Mouse (Mus musculus) limb, embryonic 10.5 days (tissue): ENCODE results near the gene Iba57. TPM values are rescaled to one million over a fixed set of nuclear protein-coding genes. Genes with fewer than 3 reads are reported as not detected.

Source experiments
- DNase-seq: peaks from one replicate; pipeline ENCODE4 v3.0.0-alpha.2; 2017; ENCODE audit warnings: low spot score
- H3K27ac ChIP-seq: fragments of 300-500 bp; sonication (generic); 2 replicates; pipeline ENCODE4 v1.5.1; 2016; ENCODE audit warnings: mild to moderate bottlenecking
- H3K27me3 ChIP-seq: fragments of 300-500 bp; sonication (generic); 2 replicates; pipeline ENCODE4 v1.6.1; 2016; ENCODE audit warnings: low read depth, mild to moderate bottlenecking; ENCODE audit not compliant: poor library complexity, severe bottlenecking
- H3K36me3 ChIP-seq: fragments of 300-500 bp; sonication (generic); 2 replicates; pipeline ENCODE4 v1.6.1; 2016; ENCODE audit warnings: mild to moderate bottlenecking, moderate library complexity
- H3K4me1 ChIP-seq: fragments of 300-500 bp; sonication (generic); 2 replicates; pipeline ENCODE4 v1.6.1; 2016
- H3K4me3 ChIP-seq: fragments of 300-500 bp; sonication (generic); 2 replicates; pipeline ENCODE4 v1.5.1; 2016; ENCODE audit warnings: mild to moderate bottlenecking, moderate library complexity
- H3K9me3 ChIP-seq: fragments of 300-500 bp; sonication (generic); replicated peaks from 2 replicates; pipeline ENCODE4 v1.6.1; 2016; ENCODE audit warnings: mild to moderate bottlenecking
- WGBS: fragments of 180-500 bp; shearing (Covaris S2); methylation state at CpG from one replicate; pipeline ENCODE4 v1.1.7; 2016; 5-methylcytosine and 5-hydroxymethylcytosine counted together
- polyA plus RNA-seq: library from polyadenylated mRNA; unstranded; fragments of >200 nt; fragmentation: Nextera tagmentation; extraction: Ambion mirVana; gene quantifications from 2 replicates; pipeline ENCODE4 v1.2.1, GENCODE M21; 2016

Iba57 gene
- polyA plus RNA-seq, 1 experiment from 2014 or later = 3.3 TPM

GRCm38 (mm10) chr11:59192059-59192386 is 28.5 kb upstream of the Iba57 start, which contains the start of gene Guk1:
Gene Guk1, minus strand, starts transcription at chr11:59192212.
- DNase-seq = no peak
- Histone ChIP-seq H3K27ac (peak within 1 kb of the TSS; percentile 84), H3K27me3 (no peaks in the 10 kb centered on the region), H3K9me3 (no peaks in the 10 kb centered on the region), H3K36me3 (no peaks in the 10 kb centered on the region), H3K4me1 (peaks cover 14% of the 10 kb centered on the region), H3K4me3 (peak within 1 kb of the TSS; percentile 63)
- 5% methylated on average over 16 of the region's 16 CpGs for WGBS

- Histone ChIP-seq H3K36me3 (peaks cover 3% of the 10 kb centered on the region), H3K27ac (peak overlapping the region; percentile 84), H3K27me3 (no peaks in the 10 kb centered on the region), H3K4me3 (peak overlapping the region; percentile 63), H3K9me3 (no peaks in the 10 kb centered on the region), H3K4me1 (peaks cover 14% of the 10 kb centered on the region)
- WGBS = under 1% methylated on average over 58 of the region's 59 CpGs
- peak; percentile 91 for DNase-seq
Measured at GRCm38 (mm10) chr11:59191231-59192058, 27.9 kb upstream of the Iba57 start.

- 84% methylated on average over 6 of the region's 6 CpGs for WGBS
- DNase-seq = no peak
- H3K4me3 ChIP-seq = no peak overlapping the region
Measured at GRCm38 (mm10) chr11:59187706-59188105, 24.2 kb upstream of the Iba57 start.

GRCm38 (mm10) chr11:59185490-59185889 is 22.0 kb upstream of the Iba57 start:
- H3K27ac ChIP-seq = no peak overlapping the region
- peaks cover 46% of the 10 kb centered on the region for H3K36me3 ChIP-seq
- DNase-seq = no peak
- H3K4me3 ChIP-seq = no peak overlapping the region
- no peaks in the 10 kb centered on the region for H3K9me3 ChIP-seq
- peaks cover 2% of the 10 kb centered on the region; the same call in 1 of the 2 replicates for H3K27me3 ChIP-seq
- WGBS = 82% methylated on average over 5 of the region's 5 CpGs
- H3K4me1 ChIP-seq = 0 out of 2 replicates have a peak, but pooled peaks cover 7% of the 10 kb centered on the region

More at GRCm38 (mm10) chr11:59187706-59188105, 24.2 kb upstream of the Iba57 start:
- H3K36me3 ChIP-seq = peaks cover 41% of the 10 kb centered on the region
- H3K27ac ChIP-seq = no peak overlapping the region
- H3K4me1 ChIP-seq = peaks cover 14% of the 10 kb centered on the region
- no peaks in the 10 kb centered on the region for H3K27me3 ChIP-seq
- H3K9me3 ChIP-seq = no peaks in the 10 kb centered on the region

DNA sequence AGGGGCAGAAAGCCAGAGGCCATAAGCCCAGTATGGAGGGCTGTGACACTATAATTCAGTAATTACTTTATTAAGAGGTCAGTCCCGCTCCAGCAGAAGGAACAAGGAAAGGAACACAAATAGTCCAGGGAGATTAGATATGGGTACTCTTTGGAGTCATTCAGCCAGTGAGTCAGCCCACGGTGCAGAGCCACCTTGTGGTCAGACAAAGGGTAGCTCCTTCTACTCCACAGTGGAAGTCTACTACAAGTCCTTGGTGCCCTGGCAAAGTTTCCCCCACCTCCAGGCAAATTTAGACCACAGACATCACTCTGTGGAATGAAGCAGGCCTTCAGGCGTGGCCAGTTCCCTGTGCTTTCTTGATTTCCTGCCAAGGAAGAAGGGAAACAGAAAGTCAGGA is 20.3 kb upstream of the Iba57 start:
- 61% methylated on average over 3 of the region's 3 CpGs for WGBS
- H3K4me3 ChIP-seq = no peak overlapping the region
- H3K27ac ChIP-seq = no peak overlapping the region
- peaks cover 46% of the 10 kb centered on the region for H3K36me3 ChIP-seq
- H3K4me1 ChIP-seq = 0 out of 2 replicates have a peak, but pooled peaks cover 3% of the 10 kb centered on the region
- no peak for DNase-seq
- peaks cover 19% of the 10 kb centered on the region for H3K27me3 ChIP-seq
- no peaks in the 10 kb centered on the region for H3K9me3 ChIP-seq

DNA sequence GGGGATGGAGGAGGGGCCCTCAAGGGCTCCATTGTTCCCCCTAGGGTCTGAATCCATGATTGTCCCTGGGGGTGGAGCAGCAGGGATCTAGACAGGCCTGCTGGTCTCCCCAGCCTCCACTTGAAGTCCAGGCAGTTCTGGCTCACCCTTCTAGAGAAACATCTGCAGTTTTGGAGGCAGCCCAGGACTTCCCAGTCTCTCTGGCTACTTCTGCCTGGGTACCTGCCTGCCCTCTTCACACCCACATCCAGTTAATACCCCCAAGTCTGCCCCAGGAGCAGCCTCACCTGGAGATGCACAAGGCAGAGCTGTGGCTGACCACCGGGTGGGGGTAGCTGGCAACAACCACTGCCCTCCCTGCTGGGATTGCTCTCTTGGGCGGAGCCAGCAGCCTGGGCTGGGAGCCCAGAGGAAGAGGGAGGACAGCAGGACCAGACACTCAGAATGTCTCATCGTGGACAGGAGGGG is 19.4 kb upstream of the Iba57 start, which contains the start of gene Gjc2:
TSS of gene Gjc2 (minus strand) at position 350 of the 468 bp plus-strand sequence.
- WGBS = 52% methylated on average over 3 of the region's 3 CpGs
- peaks cover 46% of the 10 kb centered on the region for H3K36me3 ChIP-seq
- no peak within 1 kb of the TSS for H3K4me3 ChIP-seq
- H3K9me3 ChIP-seq = no peaks in the 10 kb centered on the region
- H3K4me1 ChIP-seq = no peaks in the 10 kb centered on the region
- H3K27ac ChIP-seq = no peak within 1 kb of the TSS
- H3K27me3 ChIP-seq = peaks cover 28% of the 10 kb centered on the region
- no peak for DNase-seq

DNA sequence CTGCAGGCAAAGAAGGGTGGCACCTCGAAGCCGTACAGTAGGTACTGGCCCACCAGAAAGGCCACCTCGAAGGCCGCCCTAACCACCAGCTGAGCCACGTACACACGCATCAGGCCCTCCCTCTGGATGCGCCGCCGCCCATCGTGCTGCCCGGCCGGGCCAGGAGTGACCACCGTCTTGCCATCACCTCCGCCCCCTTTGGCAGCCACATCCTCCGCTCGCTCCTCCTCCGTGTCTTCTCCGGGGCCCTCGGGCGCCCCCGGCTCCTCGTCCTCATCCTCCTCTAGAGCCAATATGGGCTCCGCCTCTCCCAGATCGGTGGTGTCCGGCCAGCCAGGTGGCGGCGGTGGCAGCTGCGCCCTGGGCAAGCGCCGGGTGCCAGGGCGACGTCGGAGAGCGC is 13.4 kb upstream of the Iba57 start:
- Histone ChIP-seq H3K4me3 (peak overlapping the region; percentile 30; the same call in 1 of the 2 replicates), H3K4me1 (peaks cover 9% of the 10 kb centered on the region), H3K36me3 (no peaks in the 10 kb centered on the region), H3K27me3 (peaks cover 85% of the 10 kb centered on the region), H3K27ac (no peak overlapping the region), H3K9me3 (no peaks in the 10 kb centered on the region)
- 7% methylated on average over 34 of the region's 34 CpGs for WGBS
- DNase-seq = no peak

GRCm38 (mm10) chr11:59176475-59176874 is 12.9 kb upstream of the Iba57 start:
- DNase-seq = no peak
- H3K27ac ChIP-seq = no peak overlapping the region
- WGBS = 4% methylated on average over 48 of the region's 48 CpGs

GRCm38 (mm10) chr11:59174189-59174838 is 10.8 kb upstream of the Iba57 start:
- Histone ChIP-seq H3K27me3 (peaks cover 71% of the 10 kb centered on the region), H3K9me3 (no peaks in the 10 kb centered on the region), H3K4me1 (peaks cover 15% of the 10 kb centered on the region), H3K36me3 (no peaks in the 10 kb centered on the region), H3K4me3 (no peak overlapping the region), H3K27ac (no peak overlapping the region)
- 65% methylated on average over 6 of the region's 6 CpGs for WGBS
- no peak for DNase-seq

More at GRCm38 (mm10) chr11:59176475-59176874, 12.9 kb upstream of the Iba57 start:
- Histone ChIP-seq H3K9me3 (no peaks in the 10 kb centered on the region), H3K36me3 (no peaks in the 10 kb centered on the region), H3K4me1 (peaks cover 9% of the 10 kb centered on the region), H3K27me3 (peaks cover 85% of the 10 kb centered on the region), H3K4me3 (peak overlapping the region; percentile 30)

GRCm38 (mm10) chr11:59170549-59170948 is 7.0 kb upstream of the Iba57 start:
- Histone ChIP-seq H3K4me3 (no peak overlapping the region), H3K4me1 (peaks cover 6% of the 10 kb centered on the region), H3K27ac (no peak overlapping the region), H3K9me3 (no peaks in the 10 kb centered on the region), H3K36me3 (no peaks in the 10 kb centered on the region), H3K27me3 (peaks cover 33% of the 10 kb centered on the region)
- DNase-seq = no peak
- WGBS = 74% methylated on average over 4 of the region's 4 CpGs

DNA sequence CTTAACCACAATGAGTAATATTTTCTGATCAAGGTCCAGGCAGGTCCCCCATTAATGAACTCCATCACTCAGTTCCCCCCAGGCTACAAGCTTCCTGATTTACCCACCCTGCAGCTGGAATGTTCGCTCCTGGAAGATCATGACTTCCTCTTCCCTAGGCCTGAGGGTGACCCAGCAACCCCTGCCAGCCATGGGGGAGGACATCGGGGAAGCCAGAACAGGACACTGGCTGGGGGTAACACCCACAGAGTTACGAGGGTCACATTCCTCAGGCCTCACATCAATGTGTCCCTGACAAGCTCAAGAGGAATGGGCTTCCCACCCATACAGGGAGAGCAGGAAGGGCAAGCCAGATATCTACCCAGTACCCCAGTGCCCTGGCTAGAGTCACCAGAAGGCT is 6.3 kb upstream of the Iba57 start:
- H3K9me3 ChIP-seq = no peaks in the 10 kb centered on the region
- H3K27ac ChIP-seq = no peak overlapping the region
- H3K27me3 ChIP-seq = peaks cover 26% of the 10 kb centered on the region
- H3K36me3 ChIP-seq = no peaks in the 10 kb centered on the region
- peaks cover 6% of the 10 kb centered on the region for H3K4me1 ChIP-seq
- no peak overlapping the region for H3K4me3 ChIP-seq
- no peak for DNase-seq
- 56% methylated on average over 3 of the region's 3 CpGs for WGBS

DNA sequence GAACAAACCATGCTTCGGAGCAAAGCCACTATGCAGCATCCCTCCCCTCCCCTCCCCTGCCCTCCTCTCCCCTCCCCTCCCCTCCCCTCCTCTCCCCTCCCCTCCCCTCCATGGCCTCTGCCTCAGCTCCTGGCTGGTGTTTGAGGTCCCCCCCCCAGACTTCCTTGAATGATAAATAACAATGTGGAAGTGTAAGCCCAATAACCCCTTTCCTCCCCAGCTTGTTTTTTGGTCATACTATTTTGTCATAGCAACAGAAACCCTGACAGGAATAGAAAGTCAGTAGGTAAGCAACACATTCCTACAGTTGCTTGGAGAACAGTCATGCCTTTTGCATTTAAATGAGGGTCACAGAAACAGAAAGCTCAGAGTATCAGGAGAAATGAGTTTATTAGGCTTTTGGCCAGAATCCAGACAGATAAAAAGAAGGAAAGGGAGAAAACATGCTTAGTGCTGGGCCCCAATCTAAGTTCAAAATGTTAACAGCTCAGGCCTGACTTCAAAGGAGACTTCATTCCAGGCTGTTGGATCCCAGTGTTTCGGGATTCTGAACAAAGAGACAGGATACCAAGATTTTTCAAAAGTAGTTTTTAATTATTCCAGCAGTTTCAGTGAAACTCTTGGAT is 2.2 kb upstream of the Iba57 start:
- Histone ChIP-seq H3K36me3 (no peaks in the 10 kb centered on the region), H3K4me1 (peaks cover 22% of the 10 kb centered on the region), H3K4me3 (no peak overlapping the region), H3K27me3 (no peaks in the 10 kb centered on the region), H3K9me3 (no peaks in the 10 kb centered on the region), H3K27ac (no peak overlapping the region)
- WGBS = 69% methylated on average over 2 of the region's 2 CpGs
- no peak for DNase-seq
